Mouse (Mus musculus): Measurements from ENCODE around the gene Dnajc1. TPM values are rescaled to one million over a fixed set of nuclear protein-coding genes. Genes with fewer than 3 reads are reported as not detected.

Dnajc1 gene
- polyA plus RNA-seq, 1 experiment from 2014 or later: 34.5 TPM

DNA sequence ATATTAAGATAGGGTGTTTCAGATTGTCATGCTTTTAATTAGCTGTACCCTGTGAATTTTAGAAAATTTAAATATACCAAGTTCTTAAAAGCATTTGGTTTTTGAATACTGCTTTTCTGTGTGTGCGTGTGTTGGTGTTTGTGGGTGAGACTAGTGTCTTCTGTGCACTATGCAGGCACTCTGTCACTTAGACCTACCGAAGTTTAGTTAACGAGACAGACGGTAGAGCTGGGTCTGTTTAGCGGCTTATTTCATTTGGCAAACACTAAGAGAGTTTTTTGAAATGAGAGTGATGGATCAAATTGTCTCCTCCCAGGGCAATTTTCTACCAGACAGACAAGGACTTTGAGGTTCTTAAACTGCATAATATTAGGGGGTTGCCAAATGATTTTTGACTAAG is 231.6 kb downstream of the Dnajc1 start:
- Histone ChIP-seq H3K4me2 (replicated peaks; ENCODE audit: low read depth) (no peak overlapping the region), H3K4me1 (replicated peaks; ENCODE audit: control insufficient read depth, insufficient read depth) (no peaks in the 10 kb centered on the region), H3K4me3 (ENCODE audit: low read depth, low read length) (no peak overlapping the region), H3K9ac (ENCODE audit: low read length) (no peak overlapping the region), H3K36me3 (ENCODE audit: control insufficient read depth, insufficient read depth, low read length) (0 out of 2 replicates have a peak, but pooled peaks cover 5% of the 10 kb centered on the region), H3K27me3 (ENCODE audit: control insufficient read depth, insufficient read depth, low read length) (no peaks in the 10 kb centered on the region), H3K27ac (replicated peaks) (no peak overlapping the region), H3K9me3 (ENCODE audit: control insufficient read depth, low read length) (no peaks in the 10 kb centered on the region)
- DNase-seq (ENCODE audit: low spot score): no peak
- 83% methylated on average over 5 of the region's 5 CpGs for WGBS
- ATAC-seq (ENCODE audit: low FRiP score, low TSS enrichment): no peak
- TF ChIP-seq CTCF (IDR thresholded peaks at IDR 0.05; ENCODE audit: low read depth): no peak
- no peak for TF ChIP-seq EP300 (optimal IDR thresholded peaks at IDR 0.05)

DNA sequence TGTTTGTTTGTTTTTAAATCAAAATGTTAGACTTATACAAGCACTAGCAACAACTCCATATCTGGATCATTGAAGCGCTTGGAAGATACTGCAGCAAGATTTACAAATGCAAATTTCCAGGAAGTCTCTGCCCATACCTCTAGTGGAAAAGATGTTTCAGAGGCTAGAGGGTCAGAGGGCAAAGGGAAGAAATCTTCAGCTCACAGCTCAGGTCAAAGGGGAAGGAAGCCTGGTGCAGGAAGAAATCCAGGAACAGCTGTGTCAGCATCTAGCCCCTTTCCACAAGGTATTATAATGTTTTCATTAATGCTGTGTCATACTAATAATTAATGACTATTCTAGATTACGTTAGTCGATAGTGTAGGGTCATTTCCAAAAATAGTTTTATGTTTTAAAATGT is 233.2 kb downstream of the Dnajc1 start:
- 0 out of 2 replicates have a peak, but pooled peaks cover 5% of the 10 kb centered on the region for H3K36me3 ChIP-seq (ENCODE audit: control insufficient read depth, insufficient read depth, low read length)
- no peak overlapping the region for H3K4me3 ChIP-seq (ENCODE audit: low read depth, low read length)
- H3K9me3 ChIP-seq (ENCODE audit: control insufficient read depth, low read length): no peaks in the 10 kb centered on the region
- no peak for DNase-seq (ENCODE audit: low spot score)
- no peak overlapping the region for H3K4me2 ChIP-seq (replicated peaks; ENCODE audit: low read depth)
- ATAC-seq (ENCODE audit: low FRiP score, low TSS enrichment): no peak
- 55% methylated on average over 3 of the region's 3 CpGs for WGBS
- H3K27me3 ChIP-seq (ENCODE audit: control insufficient read depth, insufficient read depth, low read length): no peaks in the 10 kb centered on the region
- no peak overlapping the region for H3K27ac ChIP-seq (replicated peaks)
- no peaks in the 10 kb centered on the region for H3K4me1 ChIP-seq (replicated peaks; ENCODE audit: control insufficient read depth, insufficient read depth)
- no peak overlapping the region for H3K9ac ChIP-seq (ENCODE audit: low read length)
- TF ChIP-seq CTCF (IDR thresholded peaks at IDR 0.05; ENCODE audit: low read depth) (no peak), EP300 (optimal IDR thresholded peaks at IDR 0.05) (no peak)

DNA sequence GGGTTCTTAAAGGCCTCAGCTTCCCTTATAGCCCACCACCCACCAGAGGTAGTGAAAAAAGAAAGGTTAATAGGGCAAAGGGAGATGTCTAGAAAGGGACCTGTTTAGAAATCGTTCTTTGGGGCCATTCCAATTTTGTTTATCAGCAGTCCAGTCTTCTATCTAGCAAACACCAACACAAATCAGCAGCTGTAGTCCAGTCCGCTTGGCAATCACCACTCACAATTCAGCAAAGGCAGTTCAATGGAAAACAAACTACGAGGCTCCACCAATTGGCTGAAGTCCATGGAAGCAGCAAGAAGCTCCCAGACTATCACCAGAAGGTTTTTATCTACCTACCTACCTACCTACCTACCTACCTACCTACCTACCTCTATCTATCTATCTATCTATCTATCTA is 236.5 kb downstream of the Dnajc1 start:
- Histone ChIP-seq H3K9ac (ENCODE audit: low read length) (no peak overlapping the region), H3K27me3 (ENCODE audit: control insufficient read depth, insufficient read depth, low read length) (no peaks in the 10 kb centered on the region), H3K9me3 (ENCODE audit: control insufficient read depth, low read length) (no peaks in the 10 kb centered on the region), H3K27ac (replicated peaks) (no peak overlapping the region), H3K4me1 (replicated peaks; ENCODE audit: control insufficient read depth, insufficient read depth) (no peaks in the 10 kb centered on the region), H3K4me3 (ENCODE audit: low read depth, low read length) (no peak overlapping the region), H3K4me2 (replicated peaks; ENCODE audit: low read depth) (no peak overlapping the region), H3K36me3 (ENCODE audit: control insufficient read depth, insufficient read depth, low read length) (0 out of 2 replicates have a peak, but pooled peaks cover 2% of the 10 kb centered on the region)
- no peak for DNase-seq (ENCODE audit: low spot score)
- 94% methylated on average over 3 of the region's 3 CpGs for WGBS
- no peak for ATAC-seq (ENCODE audit: low FRiP score, low TSS enrichment)
- TF ChIP-seq EP300 (optimal IDR thresholded peaks at IDR 0.05) (no peak), CTCF (IDR thresholded peaks at IDR 0.05; ENCODE audit: low read depth) (no peak)

All from stomach, postnatal 0 days (tissue).